ENCODE assay signal across 8 mouse cellular contexts in genomic region chr10:42957881-42958651, GRCm38 (mm10).
A peak's percentile ranks its signal among the peaks of the same experiment; 100 is the strongest.
DNase-seq lines count a peak whose midpoint lies in the region; ATAC-seq and TF ChIP-seq lines count a peak whose summit lies in the region.

No protein-coding gene starts in this region.

- no peaks in the 10 kb centered on the region for H3K27me3 ChIP-seq in embryonic facial prominence, embryonic 14.5 days (replicated peaks; ENCODE audit: control insufficient read depth, insufficient read depth, low read length)
- H3K27me3 ChIP-seq in heart, embryonic 13.5 days (replicated peaks), result peaks cover 31% of the 10 kb centered on the region
- no peaks in the 10 kb centered on the region for H3K27me3 ChIP-seq in kidney, postnatal 0 days (ENCODE audit: insufficient read depth, low read length)
- peaks cover 53% of the 10 kb centered on the region for H3K27me3 ChIP-seq in liver, embryonic 12.5 days (replicated peaks)

- peak; percentile 85 for TF ChIP-seq CTCF in bone marrow, adult 2 months (IDR thresholded peaks at IDR 0.05; ENCODE audit: control insufficient read depth, insufficient read depth, low read length)
- peak; percentile 88 for TF ChIP-seq CTCF in kidney, postnatal 0 days (IDR thresholded peaks at IDR 0.05; ENCODE audit: low read depth)

- DNase-seq in embryonic facial prominence, embryonic 14.5 days (ENCODE audit: low spot score), result peak; percentile 88
- DNase-seq in kidney, postnatal 0 days (ENCODE audit: low spot score), result peak; percentile 93
- DNase-seq in neural tube, embryonic 10.5 days (ENCODE audit: extremely low spot score, low spot score), result peak; percentile 79
- peak; percentile 30 for DNase-seq in testis, postnatal 14 days (ENCODE audit: low spot score)

- no peak for TF ChIP-seq POLR2A in bone marrow, adult 2 months (IDR thresholded peaks at IDR 0.05; ENCODE audit: borderline replicate concordance, control insufficient read depth, low read depth, low read length)

- ATAC-seq in CD4-positive, CD25-positive, alpha-beta regulatory T cell, adult 4 months, result peak; percentile 46
- peak; percentile 86 for ATAC-seq in embryonic facial prominence, embryonic 14.5 days (ENCODE audit: low read depth)
- ATAC-seq in heart, embryonic 13.5 days (ENCODE audit: extremely low read depth, insufficient number of reproducible peaks, low FRiP score, low TSS enrichment), result no peak
- peak; percentile 56 for ATAC-seq in kidney, postnatal 0 days (replicated peaks; ENCODE audit: low FRiP score, low read depth)
- ATAC-seq in liver, embryonic 12.5 days, result no peak

- H3K4me1 ChIP-seq in bone marrow, adult 2 months (ENCODE audit: control insufficient read depth, insufficient read depth, low read length), result peaks cover 1% of the 10 kb centered on the region; the same call in 1 of the 2 replicates
- H3K4me1 ChIP-seq in embryonic facial prominence, embryonic 14.5 days (ENCODE audit: control insufficient read depth, insufficient read depth, low read length), result peaks cover 10% of the 10 kb centered on the region; the same call in 1 of the 2 replicates
- H3K4me1 ChIP-seq in heart, embryonic 13.5 days, result peaks cover 10% of the 10 kb centered on the region
- H3K4me1 ChIP-seq in kidney, postnatal 0 days (replicated peaks; ENCODE audit: insufficient read depth, low read length), result 0 out of 2 replicates have a peak, but pooled peaks cover 2% of the 10 kb centered on the region
- H3K4me1 ChIP-seq in liver, embryonic 12.5 days, result peaks cover 19% of the 10 kb centered on the region

- H3K9ac ChIP-seq in embryonic facial prominence, embryonic 14.5 days (ENCODE audit: low read depth, low read length), result peak overlapping the region; percentile 58
- peak overlapping the region; percentile 72 for H3K9ac ChIP-seq in heart, embryonic 13.5 days
- peak overlapping the region; percentile 42 for H3K9ac ChIP-seq in kidney, postnatal 0 days (ENCODE audit: low read depth, low read length)
- no peak overlapping the region for H3K9ac ChIP-seq in liver, embryonic 12.5 days

- H3K4me3 ChIP-seq in bone marrow, adult 2 months (replicated peaks; ENCODE audit: control insufficient read depth, low read depth, low read length), result no peak overlapping the region
- H3K4me3 ChIP-seq in embryonic facial prominence, embryonic 14.5 days (ENCODE audit: low read depth, low read length), result peak overlapping the region; percentile 35
- H3K4me3 ChIP-seq in heart, embryonic 13.5 days, result peak overlapping the region; percentile 50
- peak overlapping the region; percentile 33 for H3K4me3 ChIP-seq in kidney, postnatal 0 days (replicated peaks; ENCODE audit: low read depth, low read length)
- peak overlapping the region; percentile 35 for H3K4me3 ChIP-seq in liver, embryonic 12.5 days

- H3K9me3 ChIP-seq in embryonic facial prominence, embryonic 14.5 days (ENCODE audit: control insufficient read depth, low read length), result peaks cover 3% of the 10 kb centered on the region; the same call in 1 of the 2 replicates
- no peaks in the 10 kb centered on the region for H3K9me3 ChIP-seq in heart, embryonic 13.5 days
- no peaks in the 10 kb centered on the region for H3K9me3 ChIP-seq in kidney, postnatal 0 days (replicated peaks; ENCODE audit: low read length)
- no peaks in the 10 kb centered on the region for H3K9me3 ChIP-seq in liver, embryonic 12.5 days (replicated peaks)

- WGBS in bone marrow, adult 2 months, result 29% methylated on average over 21 of the region's 21 CpGs
- 3% methylated on average over 21 of the region's 21 CpGs for WGBS in embryonic facial prominence, embryonic 14.5 days
- 6% methylated on average over 21 of the region's 21 CpGs for WGBS in heart, embryonic 13.5 days
- 5% methylated on average over 21 of the region's 21 CpGs for WGBS in kidney, postnatal 0 days
- WGBS in liver, embryonic 12.5 days (ENCODE audit: insufficient replicate concordance), result 7% methylated on average over 21 of the region's 21 CpGs

- H3K4me2 ChIP-seq in embryonic facial prominence, embryonic 14.5 days (ENCODE audit: low read depth, low read length), result peak overlapping the region; percentile 57
- peak overlapping the region; percentile 71 for H3K4me2 ChIP-seq in heart, embryonic 13.5 days
- peak overlapping the region; percentile 59 for H3K4me2 ChIP-seq in kidney, postnatal 0 days (ENCODE audit: low read length)
- peak overlapping the region; percentile 56 for H3K4me2 ChIP-seq in liver, embryonic 12.5 days

- no peak overlapping the region for H3K27ac ChIP-seq in bone marrow, adult 2 months (ENCODE audit: control insufficient read depth, insufficient read depth, low read depth, low read length, poor library complexity)
- no peak overlapping the region for H3K27ac ChIP-seq in embryonic facial prominence, embryonic 14.5 days (replicated peaks; ENCODE audit: low read depth, low read length)
- H3K27ac ChIP-seq in heart, embryonic 13.5 days (replicated peaks), result no peak overlapping the region
- H3K27ac ChIP-seq in kidney, postnatal 0 days, result peak overlapping the region; percentile 62
- no peak overlapping the region for H3K27ac ChIP-seq in liver, embryonic 12.5 days

- no peaks in the 10 kb centered on the region for H3K36me3 ChIP-seq in embryonic facial prominence, embryonic 14.5 days (ENCODE audit: control insufficient read depth, insufficient read depth, low read length)
- no peaks in the 10 kb centered on the region for H3K36me3 ChIP-seq in heart, embryonic 13.5 days
- no peaks in the 10 kb centered on the region for H3K36me3 ChIP-seq in kidney, postnatal 0 days (ENCODE audit: insufficient read depth, low read length)
- H3K36me3 ChIP-seq in liver, embryonic 12.5 days, result no peaks in the 10 kb centered on the region

Comparison
In these comparisons a context has a peak if more than half of its experiments do, and no peak if none do; other contexts are left out.
1. ATAC-seq: peak in CD4-positive, CD25-positive, alpha-beta regulatory T cell, adult 4 months (single experiment), embryonic facial prominence, embryonic 14.5 days (single experiment) and kidney, postnatal 0 days (single experiment); none in heart, embryonic 13.5 days (single experiment) and liver, embryonic 12.5 days (single experiment).
2. DNase-seq: peak in every context shown above with its lines; median percentile 93 in kidney, postnatal 0 days; 88 in embryonic facial prominence, embryonic 14.5 days; 79 in neural tube, embryonic 10.5 days; 30 in testis, postnatal 14 days.
3. Peak in every context shown above with its lines, with median percentiles within 50 percentile points of each other: H3K4me2 ChIP-seq.